Mouse (Mus musculus) testis, postnatal 14 days (tissue): ENCODE data around the gene Galntl5.
"Not testable (repeated sequence)": the region's sequence is repeated elsewhere in the genome, so short reads cannot be mapped to it uniquely, and the experiment has no call there.

ENCODE experiments used
- DNase-seq: peaks from one replicate; pipeline ENCODE4 v3.0.0; 2021; ENCODE audit warnings: low spot score

Galntl5 gene

GRCm38 (mm10) chr5:25181004-25181531 lies at the start of gene Galntl5:
TSS of gene Galntl5 (plus strand) at chr5:25181460.
- no peak for DNase-seq

- no peak for DNase-seq
Observed at GRCm38 (mm10) chr5:25146705-25147104, 34.6 kb upstream of the Galntl5 start.

- DNase-seq, result no peak
Observed at GRCm38 (mm10) chr5:25149331-25149965, 31.8 kb upstream of the Galntl5 start.

GRCm38 (mm10) chr5:25153491-25153890 lies 27.8 kb upstream of the Galntl5 start:
- DNase-seq, result no peak

- no peak for DNase-seq
Observed at GRCm38 (mm10) chr5:25153996-25154395, 27.3 kb upstream of the Galntl5 start.

- DNase-seq, result no peak
Observed at GRCm38 (mm10) chr5:25154823-25155222, 26.4 kb upstream of the Galntl5 start.

- DNase-seq, result no peak
Observed at GRCm38 (mm10) chr5:25155351-25155750, 25.9 kb upstream of the Galntl5 start.

- DNase-seq, result no peak
Observed at GRCm38 (mm10) chr5:25157136-25157535, 24.1 kb upstream of the Galntl5 start.

- no peak for DNase-seq
Observed at GRCm38 (mm10) chr5:25160515-25160914, 20.7 kb upstream of the Galntl5 start.

- no peak for DNase-seq
Observed at GRCm38 (mm10) chr5:25162981-25163380, 18.3 kb upstream of the Galntl5 start.

- DNase-seq, result no peak
Observed at GRCm38 (mm10) chr5:25163938-25164337, 17.3 kb upstream of the Galntl5 start.

GRCm38 (mm10) chr5:25164341-25164740 lies 16.9 kb upstream of the Galntl5 start:
- DNase-seq, result no peak

GRCm38 (mm10) chr5:25165102-25165788 lies 16.0 kb upstream of the Galntl5 start:
- DNase-seq, result no peak

GRCm38 (mm10) chr5:25165789-25166135 lies 15.5 kb upstream of the Galntl5 start:
- DNase-seq, result no peak

- DNase-seq, result no peak
Observed at GRCm38 (mm10) chr5:25166665-25167064, 14.6 kb upstream of the Galntl5 start.

- not testable (repeated sequence) for DNase-seq
Observed at GRCm38 (mm10) chr5:25177937-25178336, 3.3 kb upstream of the Galntl5 start.

- not testable (repeated sequence) for DNase-seq
Observed at GRCm38 (mm10) chr5:25178543-25178942, 2.7 kb upstream of the Galntl5 start.

GRCm38 (mm10) chr5:25179284-25179683 lies 2.0 kb upstream of the Galntl5 start:
- no peak for DNase-seq

GRCm38 (mm10) chr5:25179936-25180488 lies 1.2 kb upstream of the Galntl5 start:
- DNase-seq, result no peak

GRCm38 (mm10) chr5:25183595-25183994 lies 2.3 kb downstream of the Galntl5 start:
- DNase-seq, result no peak

GRCm38 (mm10) chr5:25184594-25184993 lies 3.3 kb downstream of the Galntl5 start:
- no peak for DNase-seq

GRCm38 (mm10) chr5:25187727-25188126 lies 6.5 kb downstream of the Galntl5 start:
- DNase-seq, result no peak

- DNase-seq, result peak; percentile 16
Observed at GRCm38 (mm10) chr5:25188802-25189201, 7.5 kb downstream of the Galntl5 start.
